Mouse (Mus musculus): Measurements from ENCODE around the gene Csad. TPM values are rescaled to one million over a fixed set of nuclear protein-coding genes. Genes with fewer than 3 reads are reported as not detected.

The Csad gene
- polyA plus RNA-seq, 1 experiment from 2014 or later, result 26.8 TPM

- ATAC-seq, result peak; percentile 67
- peaks cover 24% of the 10 kb centered on the region for H3K36me3 ChIP-seq (ENCODE audit: control insufficient read depth, insufficient read depth)
- no peaks in the 10 kb centered on the region for H3K9me3 ChIP-seq (ENCODE audit: control insufficient read depth)
- WGBS, result 2% methylated on average over 30 of the region's 35 CpGs
- H3K4me2 ChIP-seq (replicated peaks; ENCODE audit: low read depth), result peak overlapping the region; percentile 86
- H3K27me3 ChIP-seq (replicated peaks; ENCODE audit: control insufficient read depth, insufficient read depth, low read length), result no peaks in the 10 kb centered on the region
- peak overlapping the region; percentile 68 for H3K9ac ChIP-seq (ENCODE audit: low read depth, low read length)
- H3K4me3 ChIP-seq (ENCODE audit: low read depth, low read length), result peak overlapping the region; percentile 87
- no peaks in the 10 kb centered on the region for H3K4me1 ChIP-seq (replicated peaks; ENCODE audit: control insufficient read depth, insufficient read depth, low read length)
- no peak overlapping the region; the same call in 1 of the 2 replicates for H3K27ac ChIP-seq (ENCODE audit: low read depth, low read length)
- no peak for TF ChIP-seq CTCF (IDR thresholded peaks at IDR 0.05; ENCODE audit: low read depth)
These were observed 68.9 kb downstream of the Csad start for GRCm38 (mm10) chr15:102135522-102136128.

GRCm38 (mm10) chr15:102134709-102135108, 69.8 kb downstream of the Csad start:
- no peaks in the 10 kb centered on the region for H3K9me3 ChIP-seq (ENCODE audit: control insufficient read depth)
- H3K4me2 ChIP-seq (replicated peaks; ENCODE audit: low read depth), result peak overlapping the region; percentile 86; the same call in 1 of the 2 replicates
- ATAC-seq, result no peak
- H3K27me3 ChIP-seq (replicated peaks; ENCODE audit: control insufficient read depth, insufficient read depth, low read length), result no peaks in the 10 kb centered on the region
- 63% methylated on average over 2 of the region's 2 CpGs for WGBS
- no peak for TF ChIP-seq CTCF (IDR thresholded peaks at IDR 0.05; ENCODE audit: low read depth)
- H3K4me3 ChIP-seq (ENCODE audit: low read depth, low read length), result no peak overlapping the region
- H3K4me1 ChIP-seq (replicated peaks; ENCODE audit: control insufficient read depth, insufficient read depth, low read length), result no peaks in the 10 kb centered on the region
- H3K36me3 ChIP-seq (ENCODE audit: control insufficient read depth, insufficient read depth), result peaks cover 33% of the 10 kb centered on the region
- no peak overlapping the region for H3K9ac ChIP-seq (ENCODE audit: low read depth, low read length)
- H3K27ac ChIP-seq (ENCODE audit: low read depth, low read length), result no peak overlapping the region

DNA sequence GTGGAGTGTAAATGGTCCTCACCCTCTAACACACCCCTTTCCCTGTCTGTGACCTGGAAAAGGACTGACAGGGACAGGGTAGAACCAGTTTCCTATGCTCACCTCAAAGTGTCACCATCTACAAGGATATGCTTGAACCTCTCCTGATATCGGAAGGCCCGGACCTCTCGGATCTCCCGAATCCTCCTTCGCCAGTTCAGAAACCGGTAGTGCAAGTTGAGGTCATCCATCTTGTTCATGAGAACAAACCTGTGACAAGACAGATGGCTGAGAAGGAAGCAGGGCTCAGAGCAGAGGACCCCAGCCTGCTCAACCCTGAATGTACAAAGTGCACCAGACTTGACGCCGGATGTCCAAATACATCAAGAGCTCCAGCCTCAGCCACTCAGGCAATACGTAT, 71.2 kb downstream of the Csad start:
- Histone ChIP-seq H3K27me3 (replicated peaks; ENCODE audit: control insufficient read depth, insufficient read depth, low read length) (no peaks in the 10 kb centered on the region), H3K4me3 (ENCODE audit: low read depth, low read length) (no peak overlapping the region), H3K36me3 (ENCODE audit: control insufficient read depth, insufficient read depth) (peaks cover 39% of the 10 kb centered on the region), H3K27ac (ENCODE audit: low read depth, low read length) (no peak overlapping the region), H3K4me2 (replicated peaks; ENCODE audit: low read depth) (no peak overlapping the region), H3K9ac (ENCODE audit: low read depth, low read length) (no peak overlapping the region), H3K4me1 (replicated peaks; ENCODE audit: control insufficient read depth, insufficient read depth, low read length) (no peaks in the 10 kb centered on the region), H3K9me3 (ENCODE audit: control insufficient read depth) (no peaks in the 10 kb centered on the region)
- 61% methylated on average over 9 of the region's 9 CpGs for WGBS
- no peak for TF ChIP-seq CTCF (IDR thresholded peaks at IDR 0.05; ENCODE audit: low read depth)
- no peak for ATAC-seq

Other genes starting within 250 kb of the Csad start
- gene Krt8, start 200.2 kb downstream of the Csad start, polyA plus RNA-seq (2015; fragmentation: Nextera tagmentation; extraction: Ambion mirVana), result 940 and 1,037 TPM in 2 replicates
- gene Krt18, start 176.5 kb downstream of the Csad start, polyA plus RNA-seq (2015; fragmentation: Nextera tagmentation; extraction: Ambion mirVana), result 364 and 368 TPM in 2 replicates
- gene Eif4b, start 131.0 kb downstream of the Csad start, polyA plus RNA-seq (2015; fragmentation: Nextera tagmentation; extraction: Ambion mirVana), result 47.8 and 53.0 TPM in 2 replicates
- 11.7 and 15.0 TPM in 2 replicates for gene Tns2, start 104.3 kb downstream of the Csad start, polyA plus RNA-seq (2015; fragmentation: Nextera tagmentation; extraction: Ambion mirVana)
- 26.3 and 26.7 TPM in 2 replicates for gene Spryd3, start 68.5 kb downstream of the Csad start, polyA plus RNA-seq (2015; fragmentation: Nextera tagmentation; extraction: Ambion mirVana)
- 27.8 and 29.1 TPM in 2 replicates for gene Igfbp6, start 60.4 kb downstream of the Csad start, polyA plus RNA-seq (2015; fragmentation: Nextera tagmentation; extraction: Ambion mirVana)
- gene Soat2, start 54.2 kb downstream of the Csad start, polyA plus RNA-seq (2015; fragmentation: Nextera tagmentation; extraction: Ambion mirVana), result 52.7 and 56.7 TPM in 2 replicates
- gene Zfp740, start 1.5 kb downstream of the Csad start, polyA plus RNA-seq (2015; fragmentation: Nextera tagmentation; extraction: Ambion mirVana), result 14.1 and 16.0 TPM in 2 replicates
- 2.6 and 2.9 TPM in 2 replicates for gene Itgb7, start 27.2 kb upstream of the Csad start, polyA plus RNA-seq (2015; fragmentation: Nextera tagmentation; extraction: Ambion mirVana)
- gene Rarg, start 52.8 kb upstream of the Csad start, polyA plus RNA-seq (2015; fragmentation: Nextera tagmentation; extraction: Ambion mirVana), result 5.9 and 7.3 TPM in 2 replicates
- 0.07 TPM in 1 of 2 replicates, not detected in the other for gene Gm9918, start 65.8 kb upstream of the Csad start, polyA plus RNA-seq (2015; fragmentation: Nextera tagmentation; extraction: Ambion mirVana)
- gene Mfsd5, start 74.7 kb upstream of the Csad start, polyA plus RNA-seq (2015; fragmentation: Nextera tagmentation; extraction: Ambion mirVana), result 80.4 and 81.1 TPM in 2 replicates
- gene Espl1, start 91.5 kb upstream of the Csad start, polyA plus RNA-seq (2015; fragmentation: Nextera tagmentation; extraction: Ambion mirVana), result 4.7 and 5.4 TPM in 2 replicates
- gene Pfdn5, start 121.4 kb upstream of the Csad start, polyA plus RNA-seq (2015; fragmentation: Nextera tagmentation; extraction: Ambion mirVana), result 339 and 341 TPM in 2 replicates
- 35.8 and 41.5 TPM in 2 replicates for gene Myg1, start 127.0 kb upstream of the Csad start, polyA plus RNA-seq (2015; fragmentation: Nextera tagmentation; extraction: Ambion mirVana)
- gene Aaas, start 146.0 kb upstream of the Csad start, polyA plus RNA-seq (2015; fragmentation: Nextera tagmentation; extraction: Ambion mirVana), result 15.0 and 16.8 TPM in 2 replicates
- 0.07 and 0.14 TPM in 2 replicates for gene Sp7, start 162.5 kb upstream of the Csad start, polyA plus RNA-seq (2015; fragmentation: Nextera tagmentation; extraction: Ambion mirVana)
- 5.6 and 5.8 TPM in 2 replicates for gene Sp1, start 201.4 kb upstream of the Csad start, polyA plus RNA-seq (2015; fragmentation: Nextera tagmentation; extraction: Ambion mirVana)
- 0.35 and 0.50 TPM in 2 replicates for gene Amhr2, start 240.6 kb upstream of the Csad start, polyA plus RNA-seq (2015; fragmentation: Nextera tagmentation; extraction: Ambion mirVana)

All from intestine, postnatal 0 days (tissue).